Mouse (Mus musculus): ENCODE data around the gene Sval1.

Gene Sval1

DNA sequence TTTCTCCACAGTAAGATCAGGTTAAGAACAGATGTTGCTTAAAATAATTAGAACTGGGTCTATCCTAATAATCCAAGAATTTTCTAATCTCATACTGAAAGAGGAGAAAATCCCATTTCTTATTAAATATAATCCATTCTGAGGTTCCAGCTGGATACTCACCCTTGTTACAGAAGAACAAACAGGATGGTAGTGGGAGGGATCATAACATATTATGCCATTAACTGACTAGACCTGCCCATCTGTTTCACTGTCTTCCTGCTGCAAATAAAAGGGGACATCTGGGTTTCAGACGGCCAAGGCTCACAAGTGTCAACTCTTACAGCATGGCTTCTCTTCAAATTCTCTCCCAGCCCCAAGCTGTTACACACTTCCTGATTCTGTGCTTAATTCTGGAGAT, at the start of gene Sval1:
Sval1 (plus strand) TSS at position 301 of the 400 bp plus-strand sequence.
- no peak for DNase-seq (ENCODE audit: low spot score)

DNA sequence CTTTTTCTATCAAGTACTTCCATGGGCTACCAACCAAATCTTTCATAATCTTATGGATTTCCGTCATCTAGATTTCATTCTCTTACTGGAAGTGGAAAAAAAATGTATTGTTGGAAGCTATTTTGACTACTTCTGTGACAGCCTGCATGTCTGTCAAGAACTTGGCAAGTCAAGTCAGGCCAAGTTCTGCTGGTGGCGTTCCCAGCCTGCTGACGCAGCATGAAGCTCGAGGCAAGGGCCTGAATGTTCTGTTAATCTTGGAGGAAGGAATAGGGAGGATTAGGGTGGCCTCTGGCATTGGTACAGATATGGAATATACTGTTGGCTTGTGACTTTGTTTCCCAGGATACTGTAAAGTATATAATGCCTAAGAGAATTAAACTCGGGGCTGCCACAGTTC, 39.8 kb upstream of the Sval1 start:
- DNase-seq (ENCODE audit: low spot score): no peak

DNA sequence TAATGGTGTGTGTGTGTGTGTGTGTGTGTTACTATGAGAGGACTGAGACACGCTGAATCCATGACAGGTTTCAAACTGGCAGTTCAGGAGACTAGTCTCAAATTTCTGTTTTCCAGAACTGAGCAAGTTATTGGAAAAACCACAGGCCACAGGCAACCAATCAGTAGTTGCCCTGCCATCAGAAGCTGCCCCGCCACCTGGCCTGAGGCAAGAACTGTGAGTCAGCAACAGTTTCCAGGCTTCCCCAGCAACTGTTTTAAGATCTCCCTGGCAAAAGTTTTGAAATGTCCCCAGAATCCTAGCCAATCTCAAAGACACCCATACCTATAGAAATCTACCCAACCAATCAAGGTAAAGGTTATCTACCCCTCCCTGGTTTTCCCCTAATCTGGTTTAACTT, 36.5 kb upstream of the Sval1 start:
- DNase-seq (ENCODE audit: low spot score): no peak

GRCm38 (mm10) chr6:41967840-41968239, 16.4 kb downstream of the Sval1 start, which contains the start of gene Sval3:
TSS of gene Sval3 (plus strand) at chr6:41968140.
- no peak for DNase-seq (ENCODE audit: low spot score)

Measured in left cerebral cortex, adult 11 months (tissue).